Mouse (Mus musculus) midbrain, postnatal 0 days (tissue): Measurements from ENCODE around the gene Dlg2. TPM values are rescaled to one million over a fixed set of nuclear protein-coding genes. Genes with fewer than 3 reads are reported as not detected.

Source experiments
- ATAC-seq: fragments of 200-750 bp; cut with Nextera tagmentation; 2 replicates; pipeline ENCODE4 v1.8.0; 2017; ENCODE audit warnings: moderate number of reproducible peaks, mild to moderate bottlenecking, moderate TSS enrichment, moderate library complexity; ENCODE audit not compliant: low FRiP score
- DNase-seq: peaks from one replicate; pipeline ENCODE4 v3.0.0-alpha.2; 2015; ENCODE audit warnings: low spot score
- H3K27ac ChIP-seq: fragments of 300-500 bp; sonication (generic); 2 replicates; pipeline ENCODE4 v1.5.1; 2014; ENCODE audit warnings: low read depth, mild to moderate bottlenecking, low read length, mixed read lengths
- H3K27me3 ChIP-seq: fragments of 300-500 bp; sonication (generic); 2 replicates; pipeline ENCODE4 v1.6.1; 2014; ENCODE audit warnings: low read length, control low read depth, mixed read lengths; ENCODE audit not compliant: insufficient read depth
- H3K36me3 ChIP-seq: fragments of 300-500 bp; sonication (generic); 2 replicates; pipeline ENCODE4 v1.6.1; 2014; ENCODE audit warnings: low read length, control low read depth, mixed read lengths; ENCODE audit not compliant: insufficient read depth
- H3K4me1 ChIP-seq: fragments of 300-500 bp; sonication (generic); 2 replicates; pipeline ENCODE4 v1.6.1; 2014; ENCODE audit warnings: mild to moderate bottlenecking, control low read depth, antibody characterized with exemption, low read length, mixed read lengths; ENCODE audit not compliant: insufficient read depth
- H3K4me2 ChIP-seq: fragments of 300-500 bp; sonication (generic); 2 replicates; pipeline ENCODE4 v1.6.1; 2014; ENCODE audit warnings: low read depth, mild to moderate bottlenecking, low read length, mixed read lengths; ENCODE audit not compliant: poor library complexity, severe bottlenecking
- H3K4me3 ChIP-seq: fragments of 300-500 bp; sonication (generic); 2 replicates; pipeline ENCODE4 v1.5.1; 2014; ENCODE audit warnings: low read depth, mild to moderate bottlenecking, low read length, moderate library complexity
- H3K9ac ChIP-seq: fragments of 300-500 bp; sonication (generic); replicated peaks from 2 replicates; pipeline ENCODE4 v1.6.1; 2014; ENCODE audit warnings: mild to moderate bottlenecking, low read length, moderate library complexity, mixed read lengths; ENCODE audit not compliant: poor library complexity, severe bottlenecking
- H3K9me3 ChIP-seq: fragments of 300-500 bp; sonication (generic); 2 replicates; pipeline ENCODE4 v1.6.1; 2016; ENCODE audit warnings: low read length, control low read depth
- CTCF ChIP-seq: IDR thresholded peaks from 2 replicates; pipeline ENCODE4 v1.5.1; 2016; ENCODE audit warnings: antibody characterized with exemption, mild to moderate bottlenecking
- WGBS: fragments of 180-500 bp; shearing (Covaris S2); extraction: QIAGEN DNeasy Blood & Tissue Kit; methylation state at CpG from one replicate; pipeline ENCODE4 v1.1.7; 2014; 5-methylcytosine and 5-hydroxymethylcytosine counted together
- polyA plus RNA-seq: library from polyadenylated mRNA; unstranded; fragments of >200 nt; fragmentation: Nextera tagmentation; extraction: Ambion mirVana; gene quantifications from 2 replicates; pipeline ENCODE4 v1.2.1, GENCODE M21; 2015
- total RNA-seq: library from RNA; depleted of rRNA; stranded (reverse); fragments of >200 nt; gene quantifications from 2 replicates; pipeline ENCODE4 v1.2.3, GENCODE M21; 2014

Dlg2 gene
- total and polyA plus RNA-seq, 2 experiments from 2014 or later = 21.6 to 126 TPM

DNA sequence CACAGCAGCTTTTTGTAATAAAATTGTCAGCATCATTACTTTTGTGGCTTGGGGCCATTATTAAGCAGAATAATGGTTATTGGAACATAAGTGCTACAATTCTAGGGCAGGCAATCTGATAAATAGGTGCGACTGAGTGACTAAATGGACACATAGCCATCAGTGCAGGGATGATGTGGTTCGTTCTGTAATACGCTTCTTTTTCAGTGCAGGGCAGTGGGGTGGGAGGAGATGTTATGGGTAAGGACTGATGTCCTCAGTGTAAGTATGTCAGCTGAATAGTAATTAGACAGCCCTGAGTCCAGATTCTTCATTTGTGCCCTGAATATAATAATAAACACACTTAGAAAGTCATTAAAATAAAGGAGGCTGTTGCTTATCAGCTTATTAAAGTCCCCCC is 984.9 kb downstream of the Dlg2 start:
- Histone ChIP-seq H3K27me3 (no peaks in the 10 kb centered on the region), H3K27ac (no peak overlapping the region), H3K4me1 (no peaks in the 10 kb centered on the region), H3K9ac (no peak overlapping the region), H3K9me3 (no peaks in the 10 kb centered on the region), H3K4me3 (no peak overlapping the region), H3K4me2 (no peak overlapping the region), H3K36me3 (no peaks in the 10 kb centered on the region)
- WGBS = 86% methylated on average over 3 of the region's 3 CpGs
- DNase-seq = no peak
- TF ChIP-seq CTCF = no peak
- ATAC-seq = no peak

DNA sequence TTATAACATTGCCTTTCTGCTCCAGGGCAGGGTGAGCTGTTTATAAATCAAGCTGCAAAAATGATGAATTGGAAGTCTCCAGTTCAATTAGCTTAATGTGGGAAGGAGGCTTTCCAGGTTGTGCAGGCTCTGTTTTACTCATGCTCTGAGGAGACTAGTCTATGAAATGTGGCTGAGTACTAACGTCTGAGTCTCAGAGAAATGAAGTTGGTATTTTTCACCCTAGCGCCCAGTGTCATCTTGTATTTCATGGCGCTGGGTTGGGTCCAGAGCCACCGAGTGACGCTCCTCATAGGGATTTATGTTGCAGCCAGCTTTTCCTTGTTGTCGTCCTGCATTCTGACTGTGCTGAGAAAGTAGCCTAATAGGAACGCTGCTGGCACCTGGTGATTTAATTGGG is 986.8 kb downstream of the Dlg2 start:
- WGBS = 60% methylated on average over 7 of the region's 7 CpGs
- DNase-seq = no peak

DNA sequence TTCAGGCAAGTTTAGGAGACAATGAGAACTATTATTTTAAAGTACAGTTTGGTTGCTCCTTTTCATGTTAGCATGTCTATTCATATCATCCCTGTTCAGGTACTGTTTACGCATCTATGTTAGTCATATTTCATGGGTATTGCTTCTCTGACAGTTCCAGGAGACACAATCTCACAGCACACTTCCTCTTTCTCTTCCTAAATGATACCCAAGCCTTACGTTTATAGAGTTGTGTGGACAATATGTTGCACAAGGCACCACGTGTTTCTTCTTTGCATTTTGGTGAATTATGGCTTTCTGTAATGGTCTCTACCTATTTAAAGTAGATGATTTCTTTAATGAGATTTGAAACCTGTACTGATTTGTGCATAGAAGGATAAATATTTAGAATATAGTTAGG is 990.6 kb downstream of the Dlg2 start:
- no peaks in the 10 kb centered on the region for H3K36me3 ChIP-seq
- no peak overlapping the region for H3K4me2 ChIP-seq
- H3K4me1 ChIP-seq = no peaks in the 10 kb centered on the region
- H3K4me3 ChIP-seq = no peak overlapping the region
- no peak for TF ChIP-seq CTCF
- DNase-seq (no peak), ATAC-seq (no peak)
- no peak overlapping the region for H3K9ac ChIP-seq
- no peak overlapping the region for H3K27ac ChIP-seq
- H3K9me3 ChIP-seq = no peaks in the 10 kb centered on the region
- H3K27me3 ChIP-seq = no peaks in the 10 kb centered on the region
- 85% methylated on average over 3 of the region's 3 CpGs for WGBS

More for the DNA sequence above, 986.8 kb downstream of the Dlg2 start:
- Histone ChIP-seq H3K4me3 (no peak overlapping the region), H3K9ac (no peak overlapping the region), H3K4me2 (no peak overlapping the region), H3K4me1 (no peaks in the 10 kb centered on the region), H3K27me3 (no peaks in the 10 kb centered on the region), H3K9me3 (no peaks in the 10 kb centered on the region), H3K36me3 (no peaks in the 10 kb centered on the region), H3K27ac (no peak overlapping the region)
- no peak for ATAC-seq
- TF ChIP-seq CTCF = no peak

DNA sequence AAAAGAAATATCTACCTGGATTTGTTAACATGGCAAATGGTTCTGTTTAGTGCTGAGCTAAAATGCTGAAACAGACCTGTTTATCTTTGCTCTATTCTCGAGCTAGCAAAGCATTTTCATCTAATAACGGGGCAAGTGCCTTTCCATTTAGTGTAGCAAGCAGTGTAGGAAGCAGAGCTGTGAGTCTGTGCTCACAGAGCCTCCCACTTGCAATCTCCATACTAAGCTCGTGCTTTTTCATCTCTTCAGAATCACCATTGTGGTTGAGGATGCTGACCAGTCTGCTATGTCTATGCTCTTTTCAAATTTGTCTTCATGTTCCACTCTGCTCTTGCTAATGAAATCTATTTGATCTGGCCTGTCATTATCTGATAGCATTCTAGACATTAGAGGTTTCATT is 1002.7 kb downstream of the Dlg2 start:
- Histone ChIP-seq H3K9ac (no peak overlapping the region), H3K4me3 (no peak overlapping the region), H3K4me1 (no peaks in the 10 kb centered on the region), H3K36me3 (no peaks in the 10 kb centered on the region), H3K27ac (no peak overlapping the region), H3K4me2 (no peak overlapping the region), H3K27me3 (no peaks in the 10 kb centered on the region), H3K9me3 (no peaks in the 10 kb centered on the region)
- TF ChIP-seq CTCF = no peak
- 72% methylated on average over 3 of the region's 3 CpGs for WGBS
- ATAC-seq (no peak), DNase-seq (no peak)

DNA sequence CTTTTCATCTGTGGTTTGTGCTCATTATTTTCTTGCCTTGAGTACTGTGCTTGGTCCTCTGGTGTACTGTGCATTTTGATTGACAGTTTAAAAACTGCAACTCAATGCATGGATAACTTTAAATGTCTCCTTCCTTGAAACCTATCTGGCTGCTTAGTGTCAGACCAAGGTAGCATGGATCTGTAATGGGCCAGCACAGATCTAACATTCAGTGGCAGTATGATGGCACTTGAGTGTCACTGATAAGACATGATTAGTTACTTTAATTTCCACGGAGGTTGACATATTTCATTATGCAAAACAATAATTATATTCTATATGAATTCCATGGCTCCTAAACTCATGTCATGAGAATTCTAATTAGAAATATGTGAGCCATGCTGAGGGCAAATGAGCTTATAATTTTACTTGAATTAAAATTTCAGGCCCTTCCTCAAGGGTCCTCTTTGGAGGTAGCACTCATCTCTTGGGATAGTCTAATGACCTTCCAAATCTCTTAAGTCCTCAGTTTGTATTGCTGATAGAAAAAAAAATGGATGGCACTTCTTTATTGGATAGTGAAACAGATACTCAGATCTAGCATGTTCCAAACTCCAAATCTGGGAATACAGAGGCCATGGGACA is 1005.2 kb downstream of the Dlg2 start:
- no peaks in the 10 kb centered on the region for H3K27me3 ChIP-seq
- WGBS = 76% methylated on average over 1 of the region's 1 CpGs
- no peak for DNase-seq
- no peaks in the 10 kb centered on the region for H3K9me3 ChIP-seq
- no peak overlapping the region for H3K4me2 ChIP-seq
- no peaks in the 10 kb centered on the region for H3K4me1 ChIP-seq
- no peak for ATAC-seq
- TF ChIP-seq CTCF = no peak
- no peak overlapping the region for H3K9ac ChIP-seq
- no peaks in the 10 kb centered on the region for H3K36me3 ChIP-seq
- no peak overlapping the region for H3K27ac ChIP-seq
- no peak overlapping the region for H3K4me3 ChIP-seq

DNA sequence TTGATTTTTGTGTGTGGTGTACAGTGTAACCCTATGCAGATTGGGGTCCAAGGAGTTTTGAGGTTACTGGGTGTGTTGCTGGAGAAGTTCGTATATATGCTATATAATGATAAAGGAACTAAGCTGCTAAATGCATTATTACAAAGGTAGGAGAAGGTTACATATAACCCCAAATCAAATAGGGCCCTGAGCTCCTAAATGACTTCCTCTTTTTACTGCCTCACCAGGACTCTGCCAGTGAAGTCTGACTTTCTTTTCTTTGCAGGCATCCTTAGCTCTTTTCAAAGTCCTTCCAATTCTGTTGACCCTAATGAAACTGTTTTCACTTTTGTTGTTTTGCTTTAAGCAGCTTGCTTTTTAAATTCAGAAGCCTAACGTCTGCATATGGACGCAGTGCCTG is 1016.8 kb downstream of the Dlg2 start:
- H3K4me3 ChIP-seq = no peak overlapping the region
- ATAC-seq (no peak), DNase-seq (no peak)
- no peak for TF ChIP-seq CTCF
- WGBS = 79% methylated on average over 3 of the region's 3 CpGs
- H3K36me3 ChIP-seq = no peaks in the 10 kb centered on the region
- H3K4me1 ChIP-seq = no peaks in the 10 kb centered on the region
- H3K9ac ChIP-seq = no peak overlapping the region
- no peak overlapping the region for H3K27ac ChIP-seq
- no peaks in the 10 kb centered on the region for H3K9me3 ChIP-seq
- no peaks in the 10 kb centered on the region for H3K27me3 ChIP-seq
- no peak overlapping the region for H3K4me2 ChIP-seq
